Mouse (Mus musculus) myocyte (in vitro differentiated cells): ENCODE measurements around the gene Wdr34. TPM values are rescaled to one million over a fixed set of nuclear protein-coding genes. Genes with fewer than 3 reads are reported as not detected.

Experiments
- H3K27me3 ChIP-seq: one replicate; pipeline ENCODE4 v1.6.1; 2011; ENCODE audit not compliant: control insufficient read depth, insufficient read depth, insufficient read length
- H3K36me3 ChIP-seq: one replicate; pipeline ENCODE4 v1.6.1; 2011; ENCODE audit not compliant: control insufficient read depth, insufficient read depth
- H3K4me2 ChIP-seq: one replicate; pipeline ENCODE4 v1.6.1; 2011; ENCODE audit warnings: low read depth, control low read depth
- H3K4me3 ChIP-seq: one replicate; pipeline ENCODE4 v1.5.1; 2011; ENCODE audit warnings: mild to moderate bottlenecking, control low read depth, moderate library complexity
- H3K79me2 ChIP-seq: one replicate; pipeline ENCODE4 v1.6.1; 2011; ENCODE audit not compliant: control insufficient read depth, insufficient read depth
- H3ac ChIP-seq: one replicate; pipeline ENCODE4 v1.6.1; 2011; ENCODE audit not compliant: control insufficient read depth, insufficient read length
- CEBPB ChIP-seq: IDR thresholded peaks from 2 replicates; pipeline ENCODE4 v1.6.1; 2011; ENCODE audit warnings: mild to moderate bottlenecking, moderate library complexity; ENCODE audit not compliant: poor library complexity, insufficient read depth, severe bottlenecking
- E2F4 ChIP-seq: IDR thresholded peaks from one replicate; pipeline ENCODE4 v1.6.1; 2011; ENCODE audit warnings: mild to moderate bottlenecking, control low read depth, moderate library complexity; ENCODE audit not compliant: insufficient read depth
- MAX ChIP-seq: IDR thresholded peaks from one replicate; pipeline ENCODE4 v1.6.1; 2011; ENCODE audit warnings: low read depth, mild to moderate bottlenecking, control low read depth
- MYOD1 ChIP-seq, 3 experiments: IDR thresholded peaks; one replicate each; pipeline ENCODE4 v1.6.1; 2011; ENCODE audit warnings: control low read depth in 2 of 3, low read depth in 2 of 3, mild to moderate bottlenecking in 2 of 3, moderate library complexity in 1 of 3; ENCODE audit not compliant: insufficient read length in 2 of 3, control insufficient read depth in 1 of 3
- MYOG ChIP-seq, 3 experiments: IDR thresholded peaks; one replicate each; pipeline ENCODE4 v1.6.1; 2011; ENCODE audit warnings: control low read depth in 2 of 3, low read depth in 2 of 3, mild to moderate bottlenecking in 2 of 3; ENCODE audit not compliant: insufficient read length in 2 of 3, control insufficient read depth in 1 of 3, insufficient read depth in 1 of 3
- POLR2A ChIP-seq: IDR thresholded peaks from one replicate; pipeline ENCODE4 v1.6.1; 2011; ENCODE audit warnings: low read depth, mild to moderate bottlenecking, control low read depth, moderate library complexity; ENCODE audit not compliant: insufficient read length
- POLR2AphosphoS2 ChIP-seq: IDR thresholded peaks from one replicate; pipeline ENCODE4 v1.6.1; 2011; ENCODE audit warnings: low read depth, control low read depth; ENCODE audit not compliant: insufficient read length
- REST ChIP-seq: IDR thresholded peaks from one replicate; pipeline ENCODE4 v1.6.1; 2011; ENCODE audit warnings: mild to moderate bottlenecking, control low read depth, moderate library complexity; ENCODE audit not compliant: insufficient read depth, insufficient read length
- SRF ChIP-seq: IDR thresholded peaks from one replicate; pipeline ENCODE4 v1.6.1; 2011; ENCODE audit warnings: low read depth; ENCODE audit not compliant: control insufficient read depth, insufficient read length
- TCF12 ChIP-seq: IDR thresholded peaks from one replicate; pipeline ENCODE4 v1.6.1; 2011; ENCODE audit warnings: mild to moderate bottlenecking, control low read depth; ENCODE audit not compliant: poor library complexity, insufficient read depth, severe bottlenecking
- TCF3 ChIP-seq: IDR thresholded peaks from one replicate; pipeline ENCODE4 v1.6.1; 2011; ENCODE audit warnings: low read depth, control low read depth; ENCODE audit not compliant: insufficient read length
- USF1 ChIP-seq: IDR thresholded peaks from one replicate; pipeline ENCODE4 v1.6.1; 2011; ENCODE audit warnings: low read depth, mild to moderate bottlenecking, control low read depth, moderate library complexity
- polyA plus RNA-seq: library from polyadenylated mRNA; unstranded; fragments of >200 nt; fragmentation: generic; extraction: Trizol; gene quantifications from one replicate; pipeline ENCODE4 v1.2.1, GENCODE M21; 2012; ENCODE audit warnings: missing spikeins

Gene Wdr34
- polyA plus RNA-seq, 1 experiment = 21.6 TPM

DNA sequence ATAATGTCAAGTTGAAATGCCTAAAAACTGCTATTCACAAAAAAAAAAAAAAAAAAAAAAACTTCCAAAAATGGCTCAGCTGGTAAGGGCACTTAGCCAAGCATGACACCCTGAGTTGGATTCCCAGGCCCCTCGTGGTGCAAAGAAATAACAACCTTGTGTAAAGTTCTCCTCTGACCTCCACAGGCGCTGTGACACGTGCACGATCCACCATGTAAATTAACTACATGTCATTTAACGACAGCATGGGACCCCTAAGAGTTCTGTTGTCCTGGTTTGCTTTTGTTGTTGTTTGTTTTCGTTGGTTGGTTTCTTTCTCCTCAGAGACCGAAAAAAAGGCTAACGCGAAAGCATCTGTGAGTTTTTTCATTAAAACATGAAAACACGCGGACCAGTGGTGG lies 580 bp downstream of the Wdr34 start:
- Histone ChIP-seq H3K27me3 (no peaks in the 10 kb centered on the region), H3K4me2 (peak overlapping the region; percentile 91), H3K4me3 (peak overlapping the region; percentile 35), H3K36me3 (no peaks in the 10 kb centered on the region), H3K79me2 (no peaks in the 10 kb centered on the region), H3ac (peak overlapping the region; percentile 62)
- no peak for TF ChIP-seq TCF3

GRCm38 (mm10) chr2:30047127-30047526 lies 1.6 kb downstream of the Wdr34 start:
- Histone ChIP-seq H3K27me3 (no peaks in the 10 kb centered on the region), H3ac (no peak overlapping the region), H3K36me3 (no peaks in the 10 kb centered on the region), H3K4me2 (no peak overlapping the region), H3K79me2 (no peaks in the 10 kb centered on the region), H3K4me3 (no peak overlapping the region)
- TF ChIP-seq TCF3 = no peak
- no peak for TF ChIP-seq USF1
- no peak for TF ChIP-seq SRF
- TF ChIP-seq MAX = no peak
- no peak for TF ChIP-seq E2F4
- no peak for TF ChIP-seq MYOD1 (IDR thresholded peaks at IDR 0.05; ENCODE audit: control insufficient read depth in 1 of 3, insufficient read length in 2 of 3, low read depth in 2 of 3)
- no peak for TF ChIP-seq POLR2A
- TF ChIP-seq REST = no peak
- no peak for TF ChIP-seq POLR2AphosphoS2
- no peak for TF ChIP-seq TCF12
- no peak for TF ChIP-seq CEBPB
- TF ChIP-seq MYOG (IDR thresholded peaks at IDR 0.05; ENCODE audit: control insufficient read depth in 1 of 3, insufficient read depth in 1 of 3, insufficient read length in 2 of 3, low read depth in 2 of 3) = no peak

DNA sequence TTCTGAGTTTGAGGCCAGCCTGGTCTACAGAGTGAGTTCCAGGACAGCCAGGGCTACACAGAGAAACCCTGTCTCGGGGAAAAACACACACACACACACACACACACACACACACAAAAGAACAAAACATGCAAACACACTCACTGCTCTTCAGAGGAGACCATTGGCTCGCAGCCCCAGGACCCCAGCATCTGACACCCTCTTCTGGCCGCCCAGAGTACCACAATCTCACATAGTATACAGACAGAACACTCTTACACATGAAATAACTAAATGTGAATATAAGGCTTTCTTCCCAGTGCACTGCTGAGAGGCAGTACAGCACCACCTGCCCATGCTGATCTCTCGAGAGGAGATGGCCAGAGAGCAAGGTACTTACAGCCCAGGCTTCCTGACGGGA lies 4.1 kb downstream of the Wdr34 start:
- TF ChIP-seq POLR2A = no peak
- TF ChIP-seq TCF3 = no peak
- no peak for TF ChIP-seq MAX
- TF ChIP-seq MYOD1 (IDR thresholded peaks at IDR 0.05; ENCODE audit: control insufficient read depth in 1 of 3, insufficient read length in 2 of 3, low read depth in 2 of 3) = no peak
- no peak for TF ChIP-seq REST
- TF ChIP-seq E2F4 = no peak
- no peak for TF ChIP-seq MYOG (IDR thresholded peaks at IDR 0.05; ENCODE audit: control insufficient read depth in 1 of 3, insufficient read depth in 1 of 3, insufficient read length in 2 of 3, low read depth in 2 of 3)
- TF ChIP-seq TCF12 = no peak
- TF ChIP-seq POLR2AphosphoS2 = no peak
- no peak for TF ChIP-seq SRF
- no peak overlapping the region for H3K4me3 ChIP-seq
- no peak overlapping the region for H3K4me2 ChIP-seq
- H3K79me2 ChIP-seq = no peaks in the 10 kb centered on the region
- no peaks in the 10 kb centered on the region for H3K27me3 ChIP-seq
- no peak overlapping the region for H3ac ChIP-seq
- no peaks in the 10 kb centered on the region for H3K36me3 ChIP-seq

GRCm38 (mm10) chr2:30042445-30042844 lies 6.2 kb downstream of the Wdr34 start:
- no peak for TF ChIP-seq MYOG (IDR thresholded peaks at IDR 0.05; ENCODE audit: control insufficient read depth in 1 of 3, insufficient read depth in 1 of 3, insufficient read length in 2 of 3, low read depth in 2 of 3)
- no peaks in the 10 kb centered on the region for H3K79me2 ChIP-seq
- no peak overlapping the region for H3K4me2 ChIP-seq
- no peak overlapping the region for H3ac ChIP-seq
- no peaks in the 10 kb centered on the region for H3K36me3 ChIP-seq
- H3K27me3 ChIP-seq = no peaks in the 10 kb centered on the region
- no peak overlapping the region for H3K4me3 ChIP-seq

DNA sequence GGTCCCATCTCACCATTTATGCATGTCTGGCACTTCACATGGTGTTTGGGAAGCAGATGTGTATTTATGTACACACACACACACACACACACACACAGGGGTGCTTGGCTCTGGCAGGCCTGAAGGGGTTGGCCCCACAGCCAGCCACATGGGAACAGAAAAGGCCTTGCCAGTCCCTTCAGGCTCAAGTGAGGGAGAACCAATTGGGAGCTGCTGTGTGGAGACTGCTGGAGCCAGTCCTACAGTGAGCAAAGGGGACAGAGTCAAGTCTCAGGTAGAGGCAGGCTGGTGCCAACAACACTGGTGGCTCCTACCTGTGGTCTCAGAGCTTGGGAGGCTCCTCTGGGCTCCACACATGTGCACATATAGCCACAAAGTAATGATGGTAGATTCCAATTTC lies 9.0 kb downstream of the Wdr34 start:
- no peaks in the 10 kb centered on the region for H3K79me2 ChIP-seq
- H3K27me3 ChIP-seq = no peaks in the 10 kb centered on the region
- no peak overlapping the region for H3K4me2 ChIP-seq
- H3ac ChIP-seq = no peak overlapping the region
- H3K36me3 ChIP-seq = no peaks in the 10 kb centered on the region
- no peak overlapping the region for H3K4me3 ChIP-seq
- TF ChIP-seq TCF3 = no peak
- TF ChIP-seq MYOG (IDR thresholded peaks at IDR 0.05; ENCODE audit: control insufficient read depth in 1 of 3, insufficient read depth in 1 of 3, insufficient read length in 2 of 3, low read depth in 2 of 3) = no peak
- TF ChIP-seq USF1 = no peak
- TF ChIP-seq MAX = no peak
- no peak for TF ChIP-seq POLR2AphosphoS2
- TF ChIP-seq TCF12 = no peak

- no peak overlapping the region for H3K4me2 ChIP-seq
- TF ChIP-seq TCF3 (no peak), MAX (no peak), POLR2AphosphoS2 (no peak), E2F4 (no peak), MYOG (IDR thresholded peaks at IDR 0.05; ENCODE audit: control insufficient read depth in 1 of 3, insufficient read depth in 1 of 3, insufficient read length in 2 of 3, low read depth in 2 of 3) (no peak), POLR2A (no peak), CEBPB (no peak), TCF12 (no peak), REST (no peak), MYOD1 (IDR thresholded peaks at IDR 0.05; ENCODE audit: control insufficient read depth in 1 of 3, insufficient read length in 2 of 3, low read depth in 2 of 3) (no peak), USF1 (no peak), SRF (no peak)
- no peaks in the 10 kb centered on the region for H3K27me3 ChIP-seq
- H3K79me2 ChIP-seq = no peaks in the 10 kb centered on the region
- H3K4me3 ChIP-seq = no peak overlapping the region
- H3K36me3 ChIP-seq = no peaks in the 10 kb centered on the region
- no peak overlapping the region for H3ac ChIP-seq
These were observed 10.3 kb downstream of the Wdr34 start for GRCm38 (mm10) chr2:30038370-30038769.
